Mouse (Mus musculus) myocyte (in vitro differentiated cells): ENCODE measurements around the gene Rffl. TPM values are rescaled to one million over a fixed set of nuclear protein-coding genes. Genes with fewer than 3 reads are reported as not detected.

ENCODE experiments used
- H3K27me3 ChIP-seq: one replicate; pipeline ENCODE4 v1.6.1; 2011; ENCODE audit not compliant: control insufficient read depth, insufficient read depth, insufficient read length
- H3K36me3 ChIP-seq: one replicate; pipeline ENCODE4 v1.6.1; 2011; ENCODE audit not compliant: control insufficient read depth, insufficient read depth
- H3K4me2 ChIP-seq: one replicate; pipeline ENCODE4 v1.6.1; 2011; ENCODE audit warnings: low read depth, control low read depth
- H3K4me3 ChIP-seq: one replicate; pipeline ENCODE4 v1.5.1; 2011; ENCODE audit warnings: mild to moderate bottlenecking, control low read depth, moderate library complexity
- H3K79me2 ChIP-seq: one replicate; pipeline ENCODE4 v1.6.1; 2011; ENCODE audit not compliant: control insufficient read depth, insufficient read depth
- H3ac ChIP-seq: one replicate; pipeline ENCODE4 v1.6.1; 2011; ENCODE audit not compliant: control insufficient read depth, insufficient read length
- CEBPB ChIP-seq: IDR thresholded peaks from 2 replicates; pipeline ENCODE4 v1.6.1; 2011; ENCODE audit warnings: mild to moderate bottlenecking, moderate library complexity; ENCODE audit not compliant: poor library complexity, insufficient read depth, severe bottlenecking
- E2F4 ChIP-seq: IDR thresholded peaks from one replicate; pipeline ENCODE4 v1.6.1; 2011; ENCODE audit warnings: mild to moderate bottlenecking, control low read depth, moderate library complexity; ENCODE audit not compliant: insufficient read depth
- MAX ChIP-seq: IDR thresholded peaks from one replicate; pipeline ENCODE4 v1.6.1; 2011; ENCODE audit warnings: low read depth, mild to moderate bottlenecking, control low read depth
- MYOD1 ChIP-seq, 3 experiments: IDR thresholded peaks; one replicate each; pipeline ENCODE4 v1.6.1; 2011; ENCODE audit warnings: control low read depth in 2 of 3, low read depth in 2 of 3, mild to moderate bottlenecking in 2 of 3, moderate library complexity in 1 of 3; ENCODE audit not compliant: insufficient read length in 2 of 3, control insufficient read depth in 1 of 3
- MYOG ChIP-seq, 3 experiments: IDR thresholded peaks; one replicate each; pipeline ENCODE4 v1.6.1; 2011; ENCODE audit warnings: control low read depth in 2 of 3, low read depth in 2 of 3, mild to moderate bottlenecking in 2 of 3; ENCODE audit not compliant: insufficient read length in 2 of 3, control insufficient read depth in 1 of 3, insufficient read depth in 1 of 3
- POLR2A ChIP-seq: IDR thresholded peaks from one replicate; pipeline ENCODE4 v1.6.1; 2011; ENCODE audit warnings: low read depth, mild to moderate bottlenecking, control low read depth, moderate library complexity; ENCODE audit not compliant: insufficient read length
- POLR2AphosphoS2 ChIP-seq: IDR thresholded peaks from one replicate; pipeline ENCODE4 v1.6.1; 2011; ENCODE audit warnings: low read depth, control low read depth; ENCODE audit not compliant: insufficient read length
- REST ChIP-seq: IDR thresholded peaks from one replicate; pipeline ENCODE4 v1.6.1; 2011; ENCODE audit warnings: mild to moderate bottlenecking, control low read depth, moderate library complexity; ENCODE audit not compliant: insufficient read depth, insufficient read length
- SRF ChIP-seq: IDR thresholded peaks from one replicate; pipeline ENCODE4 v1.6.1; 2011; ENCODE audit warnings: low read depth; ENCODE audit not compliant: control insufficient read depth, insufficient read length
- TCF12 ChIP-seq: IDR thresholded peaks from one replicate; pipeline ENCODE4 v1.6.1; 2011; ENCODE audit warnings: mild to moderate bottlenecking, control low read depth; ENCODE audit not compliant: poor library complexity, insufficient read depth, severe bottlenecking
- TCF3 ChIP-seq: IDR thresholded peaks from one replicate; pipeline ENCODE4 v1.6.1; 2011; ENCODE audit warnings: low read depth, control low read depth; ENCODE audit not compliant: insufficient read length
- USF1 ChIP-seq: IDR thresholded peaks from one replicate; pipeline ENCODE4 v1.6.1; 2011; ENCODE audit warnings: low read depth, mild to moderate bottlenecking, control low read depth, moderate library complexity
- polyA plus RNA-seq: library from polyadenylated mRNA; unstranded; fragments of >200 nt; fragmentation: generic; extraction: Trizol; gene quantifications from one replicate; pipeline ENCODE4 v1.2.1, GENCODE M21; 2012; ENCODE audit warnings: missing spikeins

The Rffl gene
- polyA plus RNA-seq, 1 experiment, result 1.8 TPM

DNA sequence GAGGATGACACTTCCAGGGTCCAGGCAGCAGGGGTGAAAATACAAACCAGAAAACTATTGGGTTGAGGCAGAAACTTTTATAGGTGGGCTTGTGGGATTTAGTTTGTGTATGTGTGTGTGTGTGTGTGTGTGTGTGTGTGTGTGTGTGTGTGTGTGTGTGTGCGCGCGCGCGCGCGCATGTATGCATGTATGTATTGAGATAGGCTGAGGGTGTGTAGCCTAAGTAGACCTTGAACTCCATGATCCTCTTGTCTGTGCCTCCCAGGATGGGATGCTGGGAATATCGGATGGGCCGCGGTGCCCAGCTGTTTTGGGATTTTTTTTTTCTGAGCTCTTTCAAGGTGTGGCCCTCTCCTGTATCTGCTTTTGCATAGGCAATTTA lies 37.6 kb upstream of the Rffl start:
- Histone ChIP-seq H3K79me2 (peaks cover 11% of the 10 kb centered on the region), H3ac (peak overlapping the region; percentile 62), H3K27me3 (no peaks in the 10 kb centered on the region), H3K4me3 (peak overlapping the region; percentile 80), H3K4me2 (peak overlapping the region; percentile 69), H3K36me3 (no peaks in the 10 kb centered on the region)
- TF ChIP-seq POLR2A, result no peak
- TF ChIP-seq CEBPB, result no peak
- TF ChIP-seq REST, result no peak
- TF ChIP-seq E2F4, result no peak
- no peak for TF ChIP-seq TCF3
- no peak for TF ChIP-seq MYOD1 (IDR thresholded peaks at IDR 0.05; ENCODE audit: control insufficient read depth in 1 of 3, insufficient read length in 2 of 3, low read depth in 2 of 3)
- no peak for TF ChIP-seq POLR2AphosphoS2
- TF ChIP-seq MYOG (IDR thresholded peaks at IDR 0.05; ENCODE audit: control insufficient read depth in 1 of 3, insufficient read depth in 1 of 3, insufficient read length in 2 of 3, low read depth in 2 of 3), result no peak
- TF ChIP-seq TCF12, result no peak
- TF ChIP-seq MAX, result no peak

DNA sequence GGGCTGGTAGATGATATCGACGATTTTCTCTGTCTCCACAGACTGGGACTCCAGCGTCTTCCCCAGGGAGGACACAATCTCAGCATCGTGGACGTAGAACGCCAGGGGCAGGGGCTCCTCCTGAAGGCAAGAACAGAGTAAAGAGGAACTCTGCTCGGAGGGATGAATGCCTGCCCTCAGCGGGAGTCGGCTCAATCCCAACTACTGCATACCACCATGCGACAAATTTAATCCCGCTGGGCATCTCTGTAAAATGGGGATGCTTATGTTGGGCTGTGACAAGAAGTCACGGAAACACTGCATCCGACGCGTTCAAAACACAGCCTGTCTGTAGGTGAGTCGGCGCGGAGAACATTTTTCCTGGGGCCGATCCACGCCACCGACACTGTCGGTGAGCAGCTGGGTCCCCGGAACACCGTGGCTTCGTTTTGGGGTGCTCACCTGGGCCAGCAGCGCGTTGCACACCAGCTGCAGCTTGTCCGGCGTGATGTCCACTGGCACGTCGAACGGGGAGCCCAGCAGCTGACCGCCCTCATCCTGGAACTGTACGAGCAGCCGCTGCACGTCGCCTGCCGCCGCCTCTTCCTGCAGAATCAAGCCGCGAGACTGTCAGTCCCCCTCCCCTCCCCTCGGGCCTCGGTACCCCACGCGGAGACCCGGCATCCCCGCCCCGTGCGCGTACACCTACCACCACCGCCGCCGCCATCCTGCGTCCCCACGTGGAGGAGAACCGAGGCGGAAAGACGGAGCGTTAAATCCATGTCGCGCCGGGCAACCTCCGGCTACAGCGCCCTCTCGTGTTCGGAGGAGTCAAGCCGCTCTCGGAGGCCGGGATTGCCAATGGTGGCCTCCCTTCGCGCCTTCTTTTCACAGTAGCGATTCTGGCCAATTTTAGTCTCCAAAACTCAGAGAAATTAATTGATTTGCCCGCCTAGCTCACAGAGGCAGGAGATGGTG lies 36.9 kb upstream of the Rffl start, which contains the start of gene Nle1:
Nle1 (minus strand) TSS at position 761 of the 957 bp plus-strand sequence.
- H3ac ChIP-seq, result peak within 1 kb of the TSS; percentile 62
- TF ChIP-seq MYOG (IDR thresholded peaks at IDR 0.05; ENCODE audit: control insufficient read depth in 1 of 3, insufficient read depth in 1 of 3, insufficient read length in 2 of 3, low read depth in 2 of 3) (peak in 2 of 3 experiments; percentile 5 to 50), MYOD1 (IDR thresholded peaks at IDR 0.05; ENCODE audit: control insufficient read depth in 1 of 3, insufficient read length in 2 of 3, low read depth in 2 of 3) (peak in 1 of 3 experiments; percentile 30), POLR2AphosphoS2 (peak; percentile 81), E2F4 (no peak), CEBPB (no peak), TCF12 (no peak), TCF3 (no peak), SRF (no peak), REST (no peak), MAX (peak; percentile 69), POLR2A (peak; percentile 82), USF1 (peak; percentile 26)

DNA sequence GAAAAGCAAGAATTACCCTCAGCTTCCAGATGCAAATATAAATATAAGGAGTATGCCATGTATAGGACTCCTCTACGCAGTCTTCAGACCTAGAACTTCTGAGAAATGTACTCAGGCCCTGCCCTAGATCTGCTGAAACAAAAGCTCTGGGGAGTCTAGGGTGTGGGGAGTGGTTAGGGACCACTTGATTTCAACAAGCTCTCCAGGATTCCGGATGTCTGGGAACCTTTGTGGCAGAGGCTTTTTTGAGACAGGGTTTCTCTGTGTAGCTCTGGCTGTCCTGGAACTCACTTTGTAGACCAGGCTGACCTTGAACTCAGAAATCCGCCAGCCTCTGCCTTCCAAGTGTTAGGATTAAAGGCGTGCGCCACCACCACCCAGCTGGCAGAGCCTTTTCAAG lies 34.8 kb upstream of the Rffl start:
- Histone ChIP-seq H3K36me3 (peaks cover 17% of the 10 kb centered on the region), H3K79me2 (peaks cover 11% of the 10 kb centered on the region), H3K4me3 (no peak overlapping the region), H3ac (no peak overlapping the region), H3K4me2 (no peak overlapping the region), H3K27me3 (no peaks in the 10 kb centered on the region)
- TF ChIP-seq MYOD1 (IDR thresholded peaks at IDR 0.05; ENCODE audit: control insufficient read depth in 1 of 3, insufficient read length in 2 of 3, low read depth in 2 of 3) (no peak), E2F4 (no peak), MAX (no peak), TCF3 (no peak), MYOG (IDR thresholded peaks at IDR 0.05; ENCODE audit: control insufficient read depth in 1 of 3, insufficient read depth in 1 of 3, insufficient read length in 2 of 3, low read depth in 2 of 3) (no peak), POLR2AphosphoS2 (no peak), REST (no peak)

More for the DNA sequence above, 36.9 kb upstream of the Rffl start, which contains the start of gene Nle1:
- H3K27me3 ChIP-seq, result no peaks in the 10 kb centered on the region
- H3K4me3 ChIP-seq, result peak within 1 kb of the TSS; percentile 80
- peaks cover 11% of the 10 kb centered on the region for H3K79me2 ChIP-seq
- H3K4me2 ChIP-seq, result peak within 1 kb of the TSS; percentile 81
- peaks cover 5% of the 10 kb centered on the region for H3K36me3 ChIP-seq

DNA sequence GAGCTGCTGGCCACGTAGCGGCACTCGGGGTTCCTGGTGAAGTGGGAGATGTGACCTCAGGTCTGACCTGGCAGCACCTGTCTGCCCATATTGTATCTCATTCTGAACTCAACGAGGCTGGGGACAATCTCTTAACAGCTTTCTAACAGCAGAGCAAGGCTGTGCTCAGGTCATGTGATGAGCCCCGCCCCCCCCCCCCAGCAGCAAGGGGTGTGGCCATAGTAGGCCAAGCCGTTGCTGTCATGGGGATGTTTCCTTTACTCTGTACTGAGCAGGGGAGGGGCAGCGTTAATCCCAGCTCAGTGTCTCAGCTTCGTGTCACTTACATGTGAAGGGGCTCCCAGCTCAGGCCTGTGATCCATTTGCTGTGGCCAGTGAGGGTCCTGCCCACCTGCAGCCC lies 33.9 kb upstream of the Rffl start:
- peaks cover 17% of the 10 kb centered on the region for H3K36me3 ChIP-seq
- H3K4me3 ChIP-seq, result no peak overlapping the region
- H3K27me3 ChIP-seq, result no peaks in the 10 kb centered on the region
- H3K79me2 ChIP-seq, result peaks cover 11% of the 10 kb centered on the region
- TF ChIP-seq MYOG (IDR thresholded peaks at IDR 0.05; ENCODE audit: control insufficient read depth in 1 of 3, insufficient read depth in 1 of 3, insufficient read length in 2 of 3, low read depth in 2 of 3) (no peak), POLR2AphosphoS2 (no peak), POLR2A (no peak), TCF3 (no peak), MYOD1 (IDR thresholded peaks at IDR 0.05; ENCODE audit: control insufficient read depth in 1 of 3, insufficient read length in 2 of 3, low read depth in 2 of 3) (no peak), SRF (no peak), CEBPB (no peak), REST (no peak), E2F4 (no peak), MAX (no peak), TCF12 (no peak), USF1 (no peak)
- H3K4me2 ChIP-seq, result no peak overlapping the region
- H3ac ChIP-seq, result no peak overlapping the region
